Mouse (Mus musculus) stomach, postnatal 0 days (tissue): Measurements from ENCODE around the gene Ttk. TPM values are rescaled to one million over a fixed set of nuclear protein-coding genes. Genes with fewer than 3 reads are reported as not detected.
A peak's percentile ranks its signal among the peaks of the same experiment; 100 is the strongest.

ENCODE experiments used
- ATAC-seq: fragments of 200-750 bp; cut with Nextera tagmentation; 2 replicates; pipeline ENCODE4 v1.8.0; 2017; ENCODE audit not compliant: low FRiP score, low TSS enrichment
- DNase-seq: peaks from one replicate; pipeline ENCODE4 v3.0.0-alpha.2; 2016; ENCODE audit warnings: low spot score
- H3K27ac ChIP-seq: fragments of 300-500 bp; sonication (generic); replicated peaks from 2 replicates; pipeline ENCODE4 v1.5.1; 2014; ENCODE audit warnings: mild to moderate bottlenecking, control low read depth
- H3K27me3 ChIP-seq: fragments of 300-500 bp; sonication (generic); 2 replicates; pipeline ENCODE4 v1.6.1; 2014; ENCODE audit warnings: low read length; ENCODE audit not compliant: control insufficient read depth, insufficient read depth
- H3K36me3 ChIP-seq: fragments of 300-500 bp; sonication (generic); 2 replicates; pipeline ENCODE4 v1.6.1; 2014; ENCODE audit warnings: low read length, mixed read lengths; ENCODE audit not compliant: control insufficient read depth, insufficient read depth
- H3K4me1 ChIP-seq: fragments of 300-500 bp; sonication (generic); replicated peaks from 2 replicates; pipeline ENCODE4 v1.6.1; 2014; ENCODE audit warnings: antibody characterized with exemption; ENCODE audit not compliant: control insufficient read depth, insufficient read depth
- H3K4me2 ChIP-seq: fragments of 300-500 bp; sonication (generic); replicated peaks from 2 replicates; pipeline ENCODE4 v1.6.1; 2014; ENCODE audit warnings: low read depth, mild to moderate bottlenecking, control low read depth, moderate library complexity
- H3K4me3 ChIP-seq: fragments of 300-500 bp; sonication (generic); 2 replicates; pipeline ENCODE4 v1.5.1; 2014; ENCODE audit warnings: low read depth, low read length, control low read depth
- H3K9ac ChIP-seq: fragments of 300-500 bp; sonication (generic); 2 replicates; pipeline ENCODE4 v1.6.1; 2014; ENCODE audit warnings: mild to moderate bottlenecking, low read length, control low read depth, mixed read lengths
- H3K9me3 ChIP-seq: fragments of 300-500 bp; sonication (generic); 2 replicates; pipeline ENCODE4 v1.6.1; 2016; ENCODE audit warnings: low read length; ENCODE audit not compliant: control insufficient read depth
- CTCF ChIP-seq: IDR thresholded peaks from 2 replicates; pipeline ENCODE4 v1.5.1; 2016; ENCODE audit warnings: antibody characterized with exemption, low read depth, mild to moderate bottlenecking, moderate library complexity
- EP300 ChIP-seq: optimal IDR thresholded peaks from 2 replicates; pipeline ENCODE3; 2016; ENCODE audit warnings: antibody characterized with exemption
- WGBS: fragments of 180-500 bp; shearing (Covaris S2); extraction: QIAGEN DNeasy Blood & Tissue Kit; methylation state at CpG from one replicate; pipeline ENCODE4 v1.1.7; 2014; 5-methylcytosine and 5-hydroxymethylcytosine counted together
- polyA plus RNA-seq: library from polyadenylated mRNA; unstranded; fragments of >200 nt; fragmentation: Nextera tagmentation; extraction: Ambion mirVana; gene quantifications from 2 replicates; pipeline ENCODE4 v1.2.1, GENCODE M21; 2015

Ttk gene
- polyA plus RNA-seq, 1 experiment from 2014 or later = 5.5 TPM

GRCm38 (mm10) chr9:83886149-83886548 lies 51.7 kb downstream of the Ttk start:
- Histone ChIP-seq H3K36me3 (no peaks in the 10 kb centered on the region), H3K27me3 (no peaks in the 10 kb centered on the region), H3K27ac (no peak overlapping the region), H3K4me1 (no peaks in the 10 kb centered on the region), H3K9me3 (no peaks in the 10 kb centered on the region), H3K4me2 (no peak overlapping the region), H3K9ac (no peak overlapping the region), H3K4me3 (no peak overlapping the region)
- TF ChIP-seq CTCF (peak; percentile 39), EP300 (no peak)
- DNase-seq (no peak), ATAC-seq (no peak)

- no peaks in the 10 kb centered on the region for H3K4me1 ChIP-seq
- no peak overlapping the region for H3K9ac ChIP-seq
- TF ChIP-seq EP300 (no peak), CTCF (no peak)
- ATAC-seq (no peak), DNase-seq (no peak)
- H3K27ac ChIP-seq = no peak overlapping the region
- 65% methylated on average over 5 of the region's 5 CpGs for WGBS
- no peak overlapping the region for H3K4me3 ChIP-seq
- H3K9me3 ChIP-seq = no peaks in the 10 kb centered on the region
- H3K27me3 ChIP-seq = no peaks in the 10 kb centered on the region
- no peak overlapping the region for H3K4me2 ChIP-seq
- no peaks in the 10 kb centered on the region for H3K36me3 ChIP-seq
Observed at GRCm38 (mm10) chr9:83888214-83888613, 53.7 kb downstream of the Ttk start.

- no peak for TF ChIP-seq EP300
- TF ChIP-seq CTCF = no peak
- 66% methylated on average over 8 of the region's 8 CpGs for WGBS
- no peak for DNase-seq
Observed at GRCm38 (mm10) chr9:83893073-83893472, 58.6 kb downstream of the Ttk start.

GRCm38 (mm10) chr9:83893767-83894330 lies 59.4 kb downstream of the Ttk start:
- H3K4me2 ChIP-seq = no peak overlapping the region
- H3K27ac ChIP-seq = no peak overlapping the region
- DNase-seq (no peak), ATAC-seq (no peak)
- H3K27me3 ChIP-seq = no peaks in the 10 kb centered on the region
- no peak overlapping the region for H3K4me3 ChIP-seq
- H3K36me3 ChIP-seq = no peaks in the 10 kb centered on the region
- WGBS = 60% methylated on average over 4 of the region's 4 CpGs
- TF ChIP-seq CTCF (no peak), EP300 (no peak)
- H3K9ac ChIP-seq = no peak overlapping the region
- no peaks in the 10 kb centered on the region for H3K4me1 ChIP-seq
- no peaks in the 10 kb centered on the region for H3K9me3 ChIP-seq

More at GRCm38 (mm10) chr9:83893073-83893472, 58.6 kb downstream of the Ttk start:
- H3K27me3 ChIP-seq = no peaks in the 10 kb centered on the region
- no peaks in the 10 kb centered on the region for H3K36me3 ChIP-seq
- no peak overlapping the region for H3K27ac ChIP-seq
- no peak for ATAC-seq
- H3K4me3 ChIP-seq = no peak overlapping the region
- no peak overlapping the region for H3K4me2 ChIP-seq
- H3K4me1 ChIP-seq = no peaks in the 10 kb centered on the region
- no peak overlapping the region for H3K9ac ChIP-seq
- no peaks in the 10 kb centered on the region for H3K9me3 ChIP-seq

- Histone ChIP-seq H3K4me3 (no peak overlapping the region), H3K9ac (no peak overlapping the region), H3K27me3 (no peaks in the 10 kb centered on the region), H3K4me1 (no peaks in the 10 kb centered on the region), H3K4me2 (no peak overlapping the region), H3K27ac (no peak overlapping the region), H3K36me3 (no peaks in the 10 kb centered on the region), H3K9me3 (no peaks in the 10 kb centered on the region)
- no peak for DNase-seq
- no peak for TF ChIP-seq EP300
- TF ChIP-seq CTCF = no peak
- 77% methylated on average over 2 of the region's 2 CpGs for WGBS
- no peak for ATAC-seq
Observed at GRCm38 (mm10) chr9:83902086-83902485, 67.6 kb downstream of the Ttk start.

- no peak overlapping the region for H3K27ac ChIP-seq
- ATAC-seq (no peak), DNase-seq (no peak)
- no peak overlapping the region for H3K4me2 ChIP-seq
- H3K36me3 ChIP-seq = no peaks in the 10 kb centered on the region
- H3K9ac ChIP-seq = no peak overlapping the region
- H3K4me3 ChIP-seq = no peak overlapping the region
- no peaks in the 10 kb centered on the region for H3K9me3 ChIP-seq
- peak; percentile 55 for TF ChIP-seq CTCF
- no peak for TF ChIP-seq EP300
- no peaks in the 10 kb centered on the region for H3K4me1 ChIP-seq
- no peaks in the 10 kb centered on the region for H3K27me3 ChIP-seq
- 55% methylated on average over 4 of the region's 4 CpGs for WGBS
Observed at GRCm38 (mm10) chr9:83905820-83906219, 71.3 kb downstream of the Ttk start.
